Mouse (Mus musculus) testis, adult 2 months (tissue): ENCODE results near the gene Itga6.

ENCODE experiments used
- CTCF ChIP-seq: fragments of 200-500 bp; IDR thresholded peaks from 2 replicates; pipeline ENCODE4 v1.5.1; 2012; ENCODE audit warnings: low read depth, mild to moderate bottlenecking, inconsistent platforms, low read length, moderate library complexity; ENCODE audit not compliant: control insufficient read depth, insufficient read depth, insufficient replicate concordance
- POLR2A ChIP-seq: fragments of 200-500 bp; IDR thresholded peaks from 2 replicates; pipeline ENCODE4 v1.6.1; 2012; ENCODE audit warnings: low read depth, mild to moderate bottlenecking, inconsistent platforms, low read length, moderate library complexity; ENCODE audit not compliant: control insufficient read depth

DNA sequence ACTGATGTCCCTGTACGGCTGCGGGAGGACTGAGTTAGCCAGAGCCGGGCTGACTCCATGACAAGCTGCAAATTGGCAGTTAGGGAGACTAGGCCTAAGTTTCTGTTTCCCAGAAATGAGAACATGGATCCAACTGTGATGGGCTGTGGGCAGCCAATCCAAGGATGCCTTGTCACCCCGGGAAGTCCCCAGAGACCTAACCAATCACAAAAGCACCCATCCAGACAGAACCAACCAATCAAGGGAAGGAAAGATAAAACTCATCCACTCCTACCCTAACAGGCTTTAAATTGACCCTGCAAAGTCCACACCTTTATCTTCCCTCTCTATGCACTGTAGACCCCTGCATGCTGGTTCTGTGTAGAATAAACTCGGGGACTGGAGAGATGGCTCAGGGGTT, 31.0 kb upstream of the Itga6 start:
- TF ChIP-seq CTCF, result no peak
- no peak for TF ChIP-seq POLR2A
